Mouse (Mus musculus) cerebellum, adult (tissue): ENCODE results near the gene Numb.
"Not testable (repeated sequence)": the region's sequence is repeated elsewhere in the genome, so short reads cannot be mapped to it uniquely, and the experiment has no call there.

Source experiments
- ATAC-seq: cut with Nextera tagmentation; 2 replicates; pipeline ENCODE4 v1.9.2; 2017; ENCODE audit warnings: mild to moderate bottlenecking, moderate library complexity, mixed read lengths; ENCODE audit not compliant: insufficient number of reproducible peaks, low FRiP score, low TSS enrichment

Gene Numb

GRCm38 (mm10) chr12:83923486-83923859 is 1.7 kb upstream of the Numb start:
- ATAC-seq: no peak

- ATAC-seq: no peak
Observed at GRCm38 (mm10) chr12:83922724-83923485, 1.2 kb upstream of the Numb start.

- ATAC-seq: no peak
Observed at GRCm38 (mm10) chr12:83920721-83921441, 853 bp downstream of the Numb start.

DNA sequence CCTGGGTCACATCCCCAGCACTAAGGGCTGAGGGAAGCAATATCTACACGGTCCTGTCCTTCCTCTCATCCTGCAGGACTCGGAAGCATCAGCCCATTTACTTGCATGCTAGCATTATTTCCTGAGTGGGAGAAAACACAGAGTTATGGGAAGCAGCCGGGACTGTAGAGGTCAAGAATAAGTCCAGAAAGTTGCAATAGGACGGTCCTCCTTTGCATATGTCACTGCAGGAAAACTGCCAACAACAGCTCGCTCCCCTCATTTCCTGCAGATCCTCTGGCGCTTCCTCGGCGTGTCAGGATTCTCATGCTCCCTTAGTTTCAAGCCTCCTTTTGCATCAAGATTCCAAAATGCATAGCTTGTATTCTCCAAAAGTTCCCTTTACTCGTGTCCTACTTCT is 4.8 kb downstream of the Numb start:
- no peak for ATAC-seq

DNA sequence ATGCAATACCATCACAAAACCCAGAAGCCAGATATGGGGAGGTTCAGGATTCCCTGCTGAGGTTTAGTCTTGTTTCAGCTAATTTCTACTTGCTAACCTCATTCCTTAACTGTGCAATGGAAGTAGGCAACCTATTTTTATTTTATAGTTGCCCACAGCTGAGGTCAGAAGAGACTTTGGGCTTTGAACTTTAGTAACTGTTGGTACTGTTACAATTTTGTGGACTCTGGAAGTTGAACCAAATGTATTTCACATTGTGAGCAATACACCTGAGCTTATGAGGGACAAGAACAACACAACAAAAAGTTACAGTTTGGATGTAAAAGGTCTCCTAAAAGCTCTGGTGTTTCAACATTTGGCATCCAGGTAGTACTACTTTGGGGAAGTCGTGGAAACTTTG is 6.9 kb downstream of the Numb start:
- peak; percentile 36; the same call in 1 of the 2 replicates for ATAC-seq

DNA sequence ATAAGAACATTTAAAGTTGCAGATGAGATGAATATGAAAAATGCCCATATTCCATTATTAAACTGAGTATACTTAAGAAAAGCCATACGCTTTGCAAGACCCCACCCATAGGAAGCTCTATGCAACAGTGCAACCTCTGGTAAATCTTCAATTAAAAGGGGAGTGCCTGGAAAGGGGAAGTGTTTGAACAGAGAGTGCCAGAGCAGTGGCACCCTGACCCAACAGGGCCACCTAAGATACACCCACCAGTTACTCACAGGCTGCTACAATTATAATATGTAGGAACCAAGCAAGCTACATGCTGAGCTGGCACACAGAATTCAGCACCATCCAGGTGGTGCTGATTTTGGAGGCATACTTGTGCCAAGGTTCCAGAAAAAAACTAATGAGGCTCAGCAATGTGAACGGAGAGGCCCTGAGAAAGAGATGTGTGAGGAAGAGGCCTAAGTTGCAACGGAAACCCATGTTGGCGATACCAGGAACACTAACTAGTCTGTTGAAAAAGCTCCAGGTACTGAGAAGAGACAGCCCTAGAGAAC is 7.5 kb downstream of the Numb start:
- peak; percentile 79 for ATAC-seq

DNA sequence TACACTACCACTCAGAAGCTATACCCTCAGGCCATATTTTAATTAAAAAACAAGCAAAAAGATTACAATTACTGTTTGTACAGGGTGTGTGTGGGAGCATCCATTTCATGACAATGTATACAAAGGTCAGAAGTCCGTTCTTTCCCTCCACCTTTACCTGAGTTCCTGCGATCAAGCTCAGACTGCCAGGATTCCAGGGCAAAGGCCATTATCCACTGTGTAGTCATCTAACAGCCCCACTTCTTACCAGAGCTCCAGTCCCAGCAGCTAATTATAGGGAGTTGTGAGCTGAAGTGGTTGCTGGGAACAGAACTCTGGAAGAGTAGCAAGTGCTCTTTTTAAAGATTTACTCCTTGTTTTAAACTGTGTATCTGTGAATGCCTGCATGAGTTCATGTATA is 11.3 kb downstream of the Numb start:
- ATAC-seq: no peak

- ATAC-seq: no peak
Observed at GRCm38 (mm10) chr12:83892926-83893325, 28.8 kb downstream of the Numb start.

DNA sequence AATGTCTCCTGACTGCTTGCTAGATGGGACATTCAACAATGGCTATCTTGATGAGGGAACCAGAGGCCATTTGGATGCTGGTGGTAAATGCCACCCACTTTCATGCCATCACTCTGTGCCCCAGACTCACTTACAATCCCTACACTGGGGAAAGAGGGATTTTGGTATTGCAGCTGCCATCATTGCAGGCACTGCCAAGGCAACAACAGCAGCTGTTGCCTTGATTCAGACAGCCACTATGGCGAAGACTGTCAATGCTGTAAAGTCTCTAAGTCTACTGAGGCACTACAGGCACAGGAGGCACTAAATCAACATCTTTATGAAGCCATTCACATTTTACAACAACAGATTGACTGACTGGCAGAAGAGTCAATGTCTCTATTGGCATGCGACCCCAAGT is 30.5 kb downstream of the Numb start:
- no peak for ATAC-seq

- ATAC-seq: no peak
Observed at GRCm38 (mm10) chr12:83889128-83889527, 32.6 kb downstream of the Numb start.

- peak; percentile 80 for ATAC-seq
Observed at GRCm38 (mm10) chr12:83885516-83886285, 36.0 kb downstream of the Numb start.

DNA sequence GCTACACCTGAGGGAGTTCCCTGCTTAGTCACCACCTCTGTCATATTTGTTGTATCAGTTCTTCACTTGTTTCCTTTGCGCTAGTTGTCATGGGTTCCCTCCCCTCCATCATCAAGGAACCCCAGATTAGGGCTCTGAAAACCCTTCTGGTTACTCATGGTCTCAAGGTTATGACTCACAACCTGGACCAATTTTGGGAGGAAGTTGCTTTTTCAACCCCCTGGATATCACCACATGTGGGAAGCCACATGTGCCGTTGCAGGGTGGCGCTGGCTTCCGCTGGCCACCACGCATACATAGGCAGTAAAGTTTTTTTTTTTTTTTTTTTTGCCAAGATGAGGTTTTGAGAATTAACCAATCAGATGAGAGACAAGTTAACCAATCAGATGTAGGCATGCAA is 36.7 kb downstream of the Numb start:
- ATAC-seq: not testable (repeated sequence)

DNA sequence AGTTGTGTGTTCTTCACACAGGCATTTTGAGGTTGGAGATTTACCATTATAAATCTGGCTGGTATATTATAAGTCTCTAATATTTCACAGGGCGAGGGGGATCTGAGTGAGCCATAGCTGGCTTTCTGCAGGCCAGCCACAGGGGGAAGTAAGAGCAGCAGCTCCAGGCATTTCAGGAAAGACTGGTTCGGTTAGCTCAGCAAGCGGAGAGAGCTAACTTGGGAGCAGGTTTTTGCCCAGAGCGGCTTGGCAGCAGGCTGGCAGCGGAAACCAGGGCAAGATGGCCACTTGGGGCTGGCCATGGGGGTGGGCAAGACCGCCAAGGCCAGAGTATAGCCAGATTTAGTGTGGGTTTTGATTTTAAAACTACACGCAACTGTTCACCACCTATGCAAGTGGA is 39.2 kb downstream of the Numb start:
- peak; percentile 76; the same call in 1 of the 2 replicates for ATAC-seq

GRCm38 (mm10) chr12:83882088-83882487 is 39.6 kb downstream of the Numb start:
- ATAC-seq: no peak

DNA sequence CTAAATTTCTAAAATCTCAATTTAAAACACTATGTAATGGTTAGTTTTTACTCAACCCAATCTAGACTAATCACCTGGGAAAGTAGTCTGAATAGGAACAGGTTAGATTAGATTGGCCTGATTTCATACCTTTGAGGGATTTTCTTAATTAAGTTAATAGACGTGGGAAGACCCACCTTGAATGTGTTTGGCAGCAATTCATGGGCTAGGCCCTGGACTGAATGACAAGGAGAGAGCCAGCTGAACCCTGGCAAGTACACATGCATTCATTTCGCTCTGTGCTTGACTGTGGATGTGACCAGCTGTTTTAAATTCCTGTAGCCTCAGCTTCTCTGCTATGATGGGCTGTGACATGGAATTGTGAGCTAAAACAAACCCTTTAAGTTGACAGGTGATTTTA is 40.8 kb downstream of the Numb start:
- ATAC-seq: no peak

DNA sequence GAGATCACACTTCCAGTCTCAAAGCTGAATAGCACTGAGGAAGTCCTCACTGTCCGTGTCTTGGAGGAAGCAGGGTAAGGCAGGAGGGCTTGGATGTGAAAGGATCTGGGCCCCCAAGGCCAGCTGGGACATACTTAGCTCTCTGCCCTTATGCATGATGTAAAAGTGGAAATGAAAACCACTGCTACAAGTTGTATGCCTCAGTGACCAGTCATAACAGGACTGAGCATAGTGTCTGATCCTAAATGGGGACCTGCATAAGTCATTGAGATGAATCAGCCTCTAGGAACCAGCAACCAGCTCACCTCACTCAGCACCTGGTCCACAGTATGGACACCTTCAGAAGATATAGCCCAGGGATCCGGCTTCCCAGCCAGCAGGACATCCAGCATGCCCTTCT is 46.6 kb downstream of the Numb start:
- no peak for ATAC-seq

- 0 out of 2 replicates have a peak, but pooled peaks have one; percentile 52 for ATAC-seq
Observed at GRCm38 (mm10) chr12:83874597-83874996, 47.1 kb downstream of the Numb start.

GRCm38 (mm10) chr12:83864501-83864900 is 57.2 kb downstream of the Numb start:
- ATAC-seq: no peak

DNA sequence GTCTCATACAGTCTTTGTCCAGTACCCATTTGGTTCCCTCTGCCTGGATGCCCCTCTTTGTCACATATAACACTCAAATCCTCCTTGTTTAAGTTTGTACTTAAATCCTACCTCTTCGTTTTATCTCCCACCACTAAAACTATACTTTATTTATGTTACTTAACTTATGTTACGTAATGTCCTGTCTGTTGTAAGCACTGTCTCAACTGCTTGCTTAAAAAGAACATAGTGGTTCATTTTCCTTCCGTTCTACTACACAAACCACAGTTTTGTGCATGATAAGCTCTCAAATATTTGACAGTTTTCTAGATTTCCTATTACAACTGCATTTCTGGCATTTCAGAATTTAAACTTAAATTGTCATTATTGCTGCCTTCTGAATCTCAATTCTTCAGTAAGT is 59.9 kb downstream of the Numb start:
- no peak for ATAC-seq

GRCm38 (mm10) chr12:83860688-83861087 is 61.0 kb downstream of the Numb start:
- no peak for ATAC-seq

- ATAC-seq: no peak
Observed at GRCm38 (mm10) chr12:83858052-83858451, 63.7 kb downstream of the Numb start.
